Comparison of ENCODE assay signal across 27 mouse cellular contexts in genomic region chr6:7708246-7708645, GRCm38 (mm10).
"Had no signal": no experiment of that assay in that cellular context is flagged by ENCODE, and none has a peak within 500 bp of the region (broad histone marks: within the 10 kb centered on the region; RNA-seq: fewer than 3 reads in every experiment).

No protein-coding gene starts in this region.

- H3K9me3 ChIP-seq: heart, embryonic 13.5 days; heart, embryonic 15.5 days; hindbrain, embryonic 13.5 days; hindbrain, embryonic 15.5 days; kidney, embryonic 15.5 days; limb, embryonic 12.5 days; liver, embryonic 13.5 days; liver, embryonic 15.5 days had no signal

- H3K4me2 ChIP-seq: heart, embryonic 11.5 days; heart, embryonic 13.5 days; heart, embryonic 15.5 days; hindbrain, embryonic 13.5 days; hindbrain, embryonic 15.5 days; kidney, embryonic 15.5 days; limb, embryonic 12.5 days; liver, embryonic 11.5 days; liver, embryonic 13.5 days; liver, embryonic 15.5 days had no signal

- H3K36me3 ChIP-seq: heart, embryonic 13.5 days; heart, embryonic 15.5 days; hindbrain, embryonic 13.5 days; hindbrain, embryonic 15.5 days; kidney, embryonic 15.5 days; limb, embryonic 12.5 days; liver, embryonic 13.5 days; liver, embryonic 15.5 days had no signal

- H3K4me3 ChIP-seq: heart, embryonic 13.5 days; heart, embryonic 15.5 days; hindbrain, embryonic 13.5 days; hindbrain, embryonic 15.5 days; kidney, embryonic 15.5 days; limb, embryonic 12.5 days; liver, embryonic 13.5 days; liver, embryonic 15.5 days had no signal

- H3K9ac ChIP-seq: heart, embryonic 13.5 days; heart, embryonic 15.5 days; hindbrain, embryonic 13.5 days; hindbrain, embryonic 15.5 days; kidney, embryonic 15.5 days; limb, embryonic 12.5 days; liver, embryonic 13.5 days; liver, embryonic 15.5 days had no signal

- H3K4me1 ChIP-seq: heart, embryonic 13.5 days; heart, embryonic 15.5 days; hindbrain, embryonic 13.5 days; hindbrain, embryonic 15.5 days; kidney, embryonic 15.5 days; limb, embryonic 12.5 days had no signal

- ATAC-seq: hindbrain, postnatal 0 days; intestine, embryonic 16.5 days had no signal

- H3K27ac ChIP-seq: heart, embryonic 13.5 days; heart, embryonic 15.5 days; hindbrain, embryonic 13.5 days; hindbrain, embryonic 15.5 days; hindbrain, postnatal 0 days; kidney, embryonic 15.5 days; kidney, postnatal 0 days; limb, embryonic 12.5 days; liver, embryonic 13.5 days; liver, embryonic 15.5 days had no signal

- H3K27me3 ChIP-seq: heart, embryonic 13.5 days; heart, embryonic 15.5 days; hindbrain, embryonic 13.5 days; hindbrain, embryonic 15.5 days; kidney, embryonic 15.5 days; limb, embryonic 12.5 days; liver, embryonic 13.5 days; liver, embryonic 15.5 days had no signal

- DNase-seq: gastrocnemius, postnatal 14 days; gastrocnemius, postnatal 36 days; heart, adult 18-20 months; heart, postnatal 14 days; heart, postnatal 36 days; kidney, adult 11 months; kidney, adult 2 months; kidney, adult 9 months; kidney, postnatal 14 days; kidney, postnatal 36 days; layer of hippocampus, adult 9-11 months; layer of hippocampus, postnatal 36 days; left cerebral cortex, postnatal 4 days; liver; liver, embryonic 13.5 days had no signal
